Mouse (Mus musculus) layer of hippocampus, postnatal 14 days (tissue): ENCODE results near the gene Mlf2. TPM values are rescaled to one million over a fixed set of nuclear protein-coding genes. Genes with fewer than 3 reads are reported as not detected.

Source experiments
- DNase-seq, 2 experiments: peaks; one replicate each; pipeline ENCODE4 v3.0.0; 2021 to 2022; ENCODE audit warnings: low spot score in 2 of 2, mixed read lengths in 1 of 2
- total RNA-seq, 2 experiments: library from RNA; stranded (reverse); gene quantifications; 2 replicates each; pipeline ENCODE4 v1.2.3; 2021

The Mlf2 gene
- total RNA-seq, 2 experiments from 2014 or later, result 681 to 696 TPM

DNA sequence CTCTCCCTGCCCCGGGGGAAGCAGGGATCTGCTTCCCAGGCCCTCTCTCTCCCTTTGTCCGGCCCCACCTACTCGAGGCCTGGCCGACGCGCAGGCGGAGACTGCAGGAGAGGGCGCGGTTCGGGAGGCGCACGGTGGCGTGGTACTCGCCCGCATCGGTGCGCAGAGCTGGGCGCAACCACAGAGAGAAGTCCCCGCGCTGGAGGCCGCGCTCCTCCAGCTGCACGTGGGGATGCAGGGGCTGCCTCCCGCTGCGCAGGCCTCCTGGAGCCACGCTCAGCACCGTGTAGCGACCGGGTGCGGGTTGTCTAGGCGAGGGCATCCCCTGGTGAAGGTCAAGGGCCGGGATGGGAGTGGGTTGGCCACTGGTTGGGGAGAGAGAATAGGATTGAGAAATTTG, 21.2 kb upstream of the Mlf2 start:
- no peak for DNase-seq

DNA sequence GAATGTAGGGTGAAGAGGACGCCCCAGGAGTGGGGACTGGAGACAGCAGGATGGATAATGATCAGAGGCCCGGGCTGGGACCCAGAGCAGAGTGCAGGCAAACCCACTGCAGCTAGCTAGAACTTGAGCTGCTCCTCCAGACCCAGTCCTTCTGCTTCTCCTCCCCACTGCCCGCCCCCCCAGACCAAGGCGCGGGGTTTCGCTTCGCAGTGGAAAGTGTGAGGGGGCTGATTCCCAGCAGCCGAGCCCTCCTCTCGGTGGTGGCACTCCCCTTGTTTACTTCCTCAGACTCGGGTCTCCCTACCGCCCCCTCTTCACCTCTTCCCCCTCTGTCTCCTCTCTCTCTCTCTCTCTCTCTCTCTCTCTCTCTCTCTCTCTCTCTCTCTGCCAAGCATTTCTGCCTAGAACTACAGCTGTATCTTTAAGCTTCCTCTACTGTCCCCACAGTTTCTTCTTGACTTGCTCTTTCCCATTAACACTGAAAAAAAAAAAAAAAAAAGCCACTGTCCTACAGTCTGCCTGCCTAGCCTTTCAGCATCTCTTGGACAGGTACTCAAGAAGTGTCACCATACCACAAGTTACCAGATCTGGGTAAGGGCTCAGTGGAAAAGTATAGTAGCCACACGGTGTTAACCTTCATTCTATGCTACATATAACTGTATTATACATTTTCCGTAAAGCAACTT, 19.5 kb upstream of the Mlf2 start, which contains the start of gene Lag3:
TSS of gene Lag3 (minus strand) at position 173 of the 686 bp plus-strand sequence.
- no peak for DNase-seq

DNA sequence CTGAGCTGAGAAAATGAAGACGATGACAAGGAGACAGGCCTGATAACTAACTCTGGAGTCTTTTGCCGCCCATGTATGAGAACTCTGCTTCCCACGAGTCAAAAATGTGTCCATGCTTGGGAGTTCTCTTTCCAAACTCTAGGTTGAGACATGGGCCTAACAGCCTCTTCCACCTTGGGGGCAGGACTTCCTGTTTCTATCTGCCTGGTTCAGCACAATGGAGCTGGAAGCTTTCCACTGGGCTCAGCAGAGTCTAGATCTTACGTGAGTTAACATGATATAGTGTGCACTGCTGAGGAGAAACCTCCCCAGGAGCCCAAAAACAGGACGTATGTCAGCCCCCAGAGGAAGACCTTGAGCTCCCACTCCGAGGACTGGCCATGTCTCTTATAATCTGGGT, 18.0 kb upstream of the Mlf2 start:
- DNase-seq, result no peak

DNA sequence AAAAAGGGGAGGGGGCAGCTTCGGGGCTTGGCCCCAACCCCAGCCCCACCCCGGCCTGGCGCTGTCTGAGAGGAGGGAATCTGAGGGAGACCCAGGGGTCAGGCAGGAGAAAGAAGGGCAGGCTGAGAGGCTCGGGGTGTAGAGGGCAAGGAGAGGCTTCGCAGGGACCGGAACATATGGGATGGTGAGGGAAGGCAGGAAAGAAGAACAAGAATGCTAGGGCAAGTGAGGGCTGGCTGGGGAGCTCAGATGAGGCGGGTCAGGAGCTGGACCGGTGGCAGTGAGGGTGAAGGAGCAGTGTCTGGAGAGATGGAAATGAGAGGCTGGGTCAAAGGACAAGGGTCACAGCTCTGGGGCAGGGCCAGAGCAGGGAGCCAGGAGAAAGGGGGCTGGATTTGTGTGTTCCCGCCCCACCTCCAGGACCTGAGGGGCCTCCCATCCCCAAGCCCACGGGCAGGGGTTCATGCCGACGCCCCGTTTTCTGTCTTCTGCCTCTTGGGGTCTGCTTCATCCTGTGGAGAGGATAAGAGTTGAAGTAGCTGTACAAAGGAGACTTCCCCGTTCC, 17.4 kb upstream of the Mlf2 start:
- DNase-seq, result no peak

DNA sequence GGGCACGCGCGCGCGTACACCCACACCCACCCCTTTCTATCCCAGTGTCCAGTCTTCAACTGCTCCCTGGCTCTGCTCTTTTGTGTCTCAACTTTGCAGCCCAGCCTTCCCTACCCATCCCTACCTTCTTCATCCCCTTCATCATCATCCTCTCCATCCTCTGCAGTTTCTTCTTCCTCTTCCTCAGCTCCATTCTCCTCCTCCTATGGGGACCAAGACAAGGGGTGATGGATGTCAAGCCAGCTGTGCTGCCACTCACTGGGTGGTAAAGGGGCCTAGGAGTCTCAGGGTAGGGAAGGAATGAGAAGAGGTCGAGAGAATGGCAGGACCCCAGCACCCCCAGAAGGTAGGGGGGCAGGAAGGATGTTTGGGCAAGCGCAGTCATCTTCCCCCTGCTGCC, 16.7 kb upstream of the Mlf2 start:
- DNase-seq, result no peak

DNA sequence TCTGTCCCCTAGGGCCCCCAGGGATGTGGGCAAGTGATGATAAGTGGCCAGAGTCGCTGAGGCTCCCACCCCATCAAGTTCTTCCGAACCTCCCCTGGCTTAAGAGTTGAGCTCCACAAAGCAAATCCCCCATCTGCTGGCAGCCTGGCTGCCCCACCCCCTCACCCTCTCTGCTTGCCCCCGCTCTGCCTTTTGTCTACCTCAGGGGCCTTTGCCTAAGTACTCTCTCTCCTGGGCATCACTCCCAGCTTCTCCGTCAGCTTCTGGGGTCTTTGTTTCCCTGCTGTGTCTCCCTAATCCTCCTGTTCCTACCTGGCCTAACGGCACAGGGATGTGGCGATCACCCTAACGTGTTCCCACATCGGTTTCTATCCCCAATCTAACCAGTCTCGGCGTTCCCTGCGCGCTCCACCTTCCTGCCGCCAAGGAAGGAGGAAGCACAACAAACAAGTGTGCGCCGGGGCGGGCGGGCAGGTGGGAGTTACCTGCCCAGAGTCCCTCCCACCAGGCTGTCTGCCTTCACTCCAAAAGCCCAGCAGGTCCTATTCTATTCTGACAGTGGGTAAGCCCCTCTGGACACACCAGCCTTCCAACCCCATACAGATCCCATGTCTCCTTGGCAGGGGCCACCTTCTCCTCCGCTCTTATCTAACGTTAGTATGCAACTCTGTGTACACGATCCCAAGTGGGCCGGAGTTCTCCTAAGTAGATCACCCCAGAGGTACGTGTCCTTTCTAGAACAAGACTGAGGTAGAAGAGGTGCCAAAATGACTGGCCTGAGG, 15.8 kb upstream of the Mlf2 start:
- DNase-seq, result no peak

DNA sequence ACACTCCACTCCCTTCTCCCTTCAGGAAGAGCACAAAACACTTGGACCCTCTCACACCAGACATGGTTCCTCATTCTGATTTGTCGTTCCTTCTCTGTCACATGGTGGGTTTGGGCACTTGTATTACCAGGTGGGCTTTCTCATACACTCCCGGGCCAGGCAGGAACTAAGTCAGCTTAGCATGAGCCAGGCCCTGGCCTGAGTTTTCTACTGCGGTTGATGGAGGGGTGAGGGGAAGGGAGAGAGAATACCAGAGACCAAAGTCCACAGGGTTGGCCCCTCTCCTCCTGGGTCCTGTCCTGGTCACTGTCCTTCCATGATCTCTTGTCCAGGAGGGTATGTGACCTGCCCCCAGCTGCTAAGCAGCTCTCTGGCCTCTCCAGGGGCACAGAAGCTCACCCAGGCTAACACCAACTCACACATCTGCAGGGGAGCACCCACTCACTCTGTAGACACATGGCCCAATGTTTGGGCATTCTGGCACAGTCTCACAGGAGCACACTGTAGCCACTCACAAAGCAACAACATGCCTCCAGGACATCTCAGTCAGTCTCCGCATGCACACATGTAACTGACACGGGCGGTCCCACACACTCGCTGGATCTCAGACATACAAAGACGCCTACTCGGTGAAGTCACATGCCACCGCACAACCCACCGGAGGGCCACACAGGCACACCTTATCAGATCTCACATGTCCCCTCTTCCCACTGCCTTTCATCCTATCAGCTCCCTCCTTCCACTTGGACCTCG, 15.1 kb upstream of the Mlf2 start:
- peak in 1 of 2 experiments; percentile 74 for DNase-seq

DNA sequence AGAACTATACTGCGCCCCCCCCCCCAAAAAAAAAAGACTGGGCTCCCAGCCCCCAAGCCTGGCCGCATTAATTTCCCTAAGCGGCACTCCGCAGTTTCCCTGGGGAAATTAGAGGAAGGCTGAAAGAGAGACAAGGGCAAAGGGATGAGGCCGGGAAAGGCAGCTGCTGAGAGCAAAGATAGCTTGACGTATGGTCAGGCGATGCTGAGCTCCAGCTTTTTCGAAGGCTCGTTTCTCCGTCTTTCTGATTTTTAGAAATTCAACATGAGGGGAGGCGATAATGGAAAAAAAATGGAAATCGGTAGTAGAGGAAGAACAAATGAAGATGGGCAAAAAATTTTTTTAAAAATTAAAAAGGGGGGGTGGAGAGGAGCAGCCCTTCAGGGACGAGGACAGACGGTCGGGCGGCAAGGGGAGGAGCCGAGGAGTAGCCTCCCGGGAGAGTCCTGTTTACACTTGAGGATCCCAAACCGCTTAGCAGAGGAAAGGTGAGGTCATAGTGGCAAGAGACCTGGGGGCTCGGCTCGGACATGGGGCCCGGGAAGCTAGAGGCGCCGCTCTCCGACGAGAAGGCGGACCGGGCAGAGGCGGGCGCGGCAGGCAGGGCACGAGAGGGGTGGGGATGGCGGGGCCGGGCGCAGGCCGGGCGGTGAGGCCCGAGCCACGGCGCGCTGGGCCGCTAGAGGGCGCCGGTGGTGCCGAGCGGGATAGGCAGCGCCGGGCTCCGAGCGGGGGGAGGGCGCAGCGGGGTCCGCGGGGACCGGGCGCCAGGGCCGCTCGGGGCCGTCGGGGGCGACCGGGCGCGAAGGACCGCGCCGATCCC, 14.3 kb upstream of the Mlf2 start:
- peak; percentile 91 to 92 for DNase-seq

DNA sequence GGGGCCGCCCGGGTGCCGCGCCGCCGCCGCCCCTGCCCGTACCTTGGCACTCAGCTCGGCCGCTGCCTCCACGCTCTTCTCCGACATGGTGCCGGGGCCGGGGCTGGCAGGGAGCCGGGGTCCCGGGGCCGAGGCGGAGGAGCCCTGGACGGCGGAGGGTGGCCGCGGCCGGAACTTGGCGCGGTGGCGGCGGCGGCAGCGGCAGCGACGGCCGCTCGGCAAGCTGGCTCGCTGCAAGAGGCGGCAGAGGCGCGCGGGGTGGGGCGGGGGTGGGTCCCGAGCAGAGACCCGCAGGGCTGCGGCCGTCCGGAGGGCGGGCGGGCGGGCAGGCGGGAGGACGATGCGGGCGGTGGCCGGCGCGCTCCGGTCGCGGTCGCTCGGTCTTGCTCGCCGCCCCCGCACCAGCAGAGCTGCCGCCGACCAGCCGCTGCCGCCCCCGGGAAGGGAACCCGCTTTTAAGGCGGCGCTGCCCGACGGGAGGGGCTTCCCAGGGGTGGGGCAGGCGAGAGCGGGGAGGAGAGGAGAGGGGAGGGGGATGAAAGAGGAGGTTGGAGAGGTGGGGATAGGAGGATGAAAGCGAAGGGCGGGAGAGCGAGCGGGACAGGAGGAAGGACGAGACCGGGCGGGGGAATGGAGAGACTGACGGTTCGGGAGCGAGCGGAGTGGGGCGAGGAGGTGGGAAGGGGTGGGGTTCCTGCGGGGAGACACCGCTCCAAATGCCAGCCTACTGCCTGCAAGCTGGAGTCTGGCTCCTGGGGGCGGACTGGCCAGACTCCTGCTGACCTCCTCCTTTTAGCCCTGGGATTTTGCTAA, 13.5 kb upstream of the Mlf2 start:
- DNase-seq, result peak; percentile 85 to 95

DNA sequence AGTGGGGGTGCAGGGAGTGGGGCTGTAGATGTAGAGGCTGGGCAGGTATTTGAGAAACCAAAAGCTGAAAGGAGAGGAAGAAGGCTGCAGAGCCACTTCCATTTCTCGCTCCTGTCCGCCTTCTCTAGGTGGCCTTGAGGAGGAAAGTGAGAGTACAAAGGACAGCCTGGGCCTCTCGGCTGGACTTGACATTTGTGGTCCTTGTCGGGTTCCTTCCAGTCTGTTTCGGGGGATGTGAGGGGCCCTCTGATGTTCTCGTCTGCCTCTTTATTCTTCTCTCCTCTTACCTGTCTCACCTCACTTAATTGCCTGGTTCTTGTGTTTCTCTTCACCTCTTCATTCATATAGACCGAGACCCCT, 12.9 kb upstream of the Mlf2 start:
- DNase-seq, result no peak

DNA sequence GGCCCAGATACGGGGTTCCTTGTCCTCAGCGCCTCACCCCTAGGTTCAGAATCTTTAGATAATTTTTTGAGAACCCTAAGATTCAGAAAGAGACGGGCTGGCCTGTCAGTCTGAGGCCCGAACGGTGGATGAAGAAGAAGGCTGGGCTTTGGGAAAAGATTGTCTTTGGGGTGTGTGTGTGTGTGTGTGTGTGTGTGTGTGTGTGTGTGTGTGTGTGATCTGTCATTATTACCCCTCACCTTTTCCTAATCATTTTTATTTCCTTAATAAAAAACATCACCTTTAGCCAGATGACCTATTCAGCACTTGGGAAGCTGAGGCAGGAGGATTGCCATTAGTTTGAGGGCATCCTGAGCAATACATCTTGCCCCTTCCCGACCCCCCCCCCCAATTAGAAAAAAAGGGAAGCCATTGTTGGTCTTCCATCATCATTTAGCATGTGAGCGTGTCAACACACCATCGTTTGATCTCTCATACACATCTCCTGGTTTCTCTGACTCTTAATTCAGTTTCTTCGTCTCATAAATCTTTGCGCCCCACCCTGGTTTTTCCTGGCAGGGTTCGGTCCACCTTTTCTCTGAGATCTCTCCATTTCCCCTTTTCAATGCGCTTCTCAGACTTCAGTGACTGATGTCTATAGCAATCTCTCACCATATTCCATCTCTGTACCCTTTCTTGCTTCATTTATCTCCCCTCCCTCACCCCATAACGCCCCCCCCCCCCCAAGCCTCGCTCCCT, 12.1 kb upstream of the Mlf2 start:
- no peak for DNase-seq

DNA sequence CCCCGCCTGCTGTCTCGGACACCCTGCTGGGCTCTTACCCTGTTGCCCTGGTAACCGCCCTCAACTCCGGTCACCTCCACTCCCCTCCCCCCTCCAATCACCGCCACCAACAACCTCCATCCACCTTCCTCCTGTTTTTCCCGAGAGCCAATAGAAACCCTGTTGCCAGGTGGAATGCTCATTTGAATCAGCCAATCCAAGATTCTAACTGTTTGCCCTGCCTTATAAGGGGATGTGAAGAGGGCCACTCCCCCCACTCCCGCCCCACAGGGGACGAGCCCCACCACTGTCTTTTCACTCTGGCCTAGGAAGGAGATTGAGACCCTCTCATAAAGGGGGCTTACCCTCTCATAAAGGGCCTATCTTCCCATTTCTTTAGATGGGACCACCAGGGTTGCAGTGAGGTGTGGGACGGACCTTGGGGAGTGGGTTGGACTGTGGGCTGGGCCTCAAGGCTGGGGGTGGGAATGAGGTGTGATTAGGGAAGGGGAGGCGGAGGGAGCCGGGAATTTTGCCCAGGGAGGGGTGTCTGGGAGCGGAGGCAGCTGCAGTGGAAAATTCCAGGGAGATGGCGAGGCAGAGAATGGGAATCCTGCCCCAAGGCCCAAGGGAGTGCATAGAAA, 11.4 kb upstream of the Mlf2 start, which contains the start of gene Ptms:
TSS of gene Ptms (minus strand) at position 409 of the 623 bp plus-strand sequence.
- peak; percentile 90 to 97 for DNase-seq

DNA sequence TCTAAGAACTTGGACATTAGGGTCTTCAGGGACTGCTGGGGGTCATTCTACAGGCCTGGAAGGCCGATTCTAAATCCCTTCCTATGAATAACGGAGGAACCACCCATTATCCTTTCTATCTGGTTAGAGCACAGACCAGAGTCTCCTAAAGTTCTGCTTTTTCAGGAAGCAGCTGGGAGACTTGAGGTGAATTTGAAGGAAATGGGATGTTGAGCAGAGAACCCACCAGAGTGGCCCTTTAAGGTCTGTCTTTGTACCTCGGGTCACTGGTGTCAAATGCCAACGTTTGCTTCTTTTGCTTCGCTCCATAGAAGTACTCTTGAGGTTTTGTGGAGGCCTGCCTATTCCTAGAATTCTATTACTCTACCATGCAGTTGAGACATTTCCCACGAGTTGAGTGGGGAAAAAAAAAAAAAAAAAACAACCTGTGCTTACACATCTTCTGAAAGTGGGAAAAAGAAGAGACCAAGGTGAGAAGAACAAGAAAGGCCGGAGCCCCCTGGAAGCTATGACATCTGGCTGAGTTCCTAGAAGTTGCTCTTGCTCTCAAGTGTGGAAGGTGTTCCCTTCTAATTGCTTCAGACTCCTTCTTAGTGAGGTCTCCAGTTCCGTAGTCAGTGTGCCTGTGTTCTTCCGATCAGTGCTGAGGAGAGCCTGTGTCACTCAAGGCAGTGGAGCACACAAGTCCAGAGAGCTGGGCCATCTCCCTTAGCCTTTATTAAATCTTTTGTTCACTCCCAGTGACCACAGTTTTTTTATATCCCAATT, 10.7 kb upstream of the Mlf2 start:
- no peak for DNase-seq

DNA sequence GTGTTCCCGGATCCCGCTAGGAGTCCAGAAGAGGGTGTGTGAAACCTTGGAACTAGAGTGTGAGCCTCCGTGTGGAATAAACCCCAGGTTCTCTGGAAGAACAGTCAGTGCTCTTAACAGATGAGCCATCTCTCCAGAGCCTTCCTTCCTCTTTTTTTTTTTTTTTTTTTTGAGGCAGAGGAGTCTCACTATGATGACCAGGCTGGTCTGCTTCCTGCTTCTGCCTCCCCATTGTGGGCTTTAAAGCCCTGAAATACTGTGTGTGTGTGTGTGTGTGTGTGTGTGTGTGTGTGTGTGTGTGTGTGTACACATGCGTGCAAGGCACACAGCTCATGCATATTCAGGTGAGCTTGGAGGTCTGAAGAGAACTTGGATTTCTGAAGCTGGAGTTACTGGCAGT, 9.6 kb upstream of the Mlf2 start:
- no peak for DNase-seq

DNA sequence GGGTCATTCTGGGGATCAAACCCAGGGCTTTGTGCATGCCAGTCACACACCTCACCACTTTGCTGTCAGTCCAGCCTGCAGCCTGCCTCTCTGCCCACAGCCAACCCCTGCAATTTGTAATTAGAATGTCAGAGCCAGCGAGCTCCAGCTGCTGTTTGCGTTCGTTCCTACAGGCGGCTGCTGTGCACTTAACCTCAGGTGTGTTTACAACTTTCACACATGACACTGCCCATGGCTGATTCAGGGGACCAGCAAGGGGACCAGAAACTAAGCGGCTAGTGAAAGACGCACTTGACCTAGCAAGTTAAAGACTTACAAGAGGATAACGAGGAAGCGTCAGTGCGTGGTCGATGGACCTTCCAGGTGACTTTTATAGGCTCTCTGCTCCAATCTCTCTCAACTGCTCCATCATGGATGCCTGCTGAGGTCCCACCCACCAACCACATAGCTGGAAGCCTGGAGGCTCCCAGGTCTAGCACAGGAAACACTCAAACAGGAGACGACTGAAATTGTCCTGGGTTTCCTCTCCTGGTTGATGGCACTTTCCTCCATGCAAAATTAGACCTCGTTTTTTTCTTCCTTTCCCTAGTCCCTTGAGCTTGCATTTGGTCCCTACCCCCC, 5.9 kb upstream of the Mlf2 start:
- no peak for DNase-seq

DNA sequence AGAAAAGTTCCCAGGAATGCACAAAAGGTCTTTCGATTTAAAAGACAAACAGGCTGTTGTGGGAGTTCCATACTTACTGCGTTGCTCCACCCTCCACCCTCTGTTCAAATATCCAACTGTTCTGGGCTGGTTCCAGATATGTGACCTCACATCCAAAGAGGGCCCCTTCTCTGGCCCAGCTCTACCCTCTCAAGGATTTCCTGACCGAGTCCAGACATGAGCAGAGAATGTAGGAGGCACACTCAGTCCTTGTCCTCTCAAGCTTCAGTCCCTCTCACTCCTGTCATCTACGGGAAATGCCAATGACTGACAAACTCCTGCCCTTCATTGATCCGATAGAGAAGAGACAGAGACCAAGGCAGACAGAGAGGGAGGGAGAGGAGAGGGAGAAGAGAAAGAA, 5.2 kb upstream of the Mlf2 start:
- no peak for DNase-seq

DNA sequence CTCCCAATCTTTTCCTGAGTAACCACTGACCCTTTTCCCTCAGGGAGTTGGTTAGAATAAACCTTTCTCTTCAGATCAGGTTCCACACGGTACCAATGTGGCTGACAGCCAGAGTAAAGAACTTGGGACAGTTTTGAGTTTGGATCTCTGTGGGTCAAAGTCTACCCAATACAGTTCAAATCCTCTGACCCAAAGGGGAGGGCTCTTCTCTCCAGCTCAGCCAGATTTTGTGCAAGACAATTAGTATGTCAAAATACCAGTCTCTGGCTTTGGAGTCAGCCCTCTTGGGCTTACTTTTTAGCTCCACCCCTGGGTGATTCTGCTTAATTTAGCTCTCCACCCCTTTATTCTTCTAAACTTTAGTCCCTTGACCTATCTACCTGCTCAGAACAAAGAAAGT, 955 bp upstream of the Mlf2 start:
- DNase-seq, result no peak
